Mouse (Mus musculus) ES-Bruce4 (cell line): ENCODE results near the gene Tnfsfm13.

Source experiments
- CTCF ChIP-seq: IDR thresholded peaks from one replicate; pipeline ENCODE4 v1.8.1; 2011; ENCODE audit warnings: low read depth, low read length
- EP300 ChIP-seq: IDR thresholded peaks from 2 replicates; pipeline ENCODE4 v1.6.1; 2011; ENCODE audit warnings: low read depth, low read length; ENCODE audit not compliant: insufficient read depth
- POLR2A ChIP-seq: IDR thresholded peaks from one replicate; pipeline ENCODE4 v1.8.1; 2011; ENCODE audit warnings: low read length; ENCODE audit not compliant: insufficient read depth

GRCm38 (mm10) chr11:69657462-69657881, 38.4 kb downstream of the Tnfsfm13 start:
- no peak for TF ChIP-seq POLR2A
- no peak for TF ChIP-seq CTCF
- no peak for TF ChIP-seq EP300
